Mouse (Mus musculus): ENCODE measurements around the gene Mecom.

Mecom gene

GRCm38 (mm10) chr3:30410778-30411177, 137.0 kb downstream of the Mecom start:
- no peaks in the 10 kb centered on the region for H3K27me3 ChIP-seq (ENCODE audit: control insufficient read depth, insufficient read depth, low read length, poor library complexity, severe bottlenecking)
- DNase-seq (ENCODE audit: low read depth, low spot score): no peak
- H3K36me3 ChIP-seq (ENCODE audit: control insufficient read depth, insufficient read depth, low read length, poor library complexity, severe bottlenecking): no peaks in the 10 kb centered on the region

- Histone ChIP-seq H3K27me3 (ENCODE audit: control insufficient read depth, insufficient read depth, low read length, poor library complexity, severe bottlenecking) (no peaks in the 10 kb centered on the region), H3K36me3 (ENCODE audit: control insufficient read depth, insufficient read depth, low read length, poor library complexity, severe bottlenecking) (no peaks in the 10 kb centered on the region)
- no peak for DNase-seq (ENCODE audit: low read depth, low spot score)
These were observed 143.0 kb downstream of the Mecom start for GRCm38 (mm10) chr3:30404821-30405220.

- H3K27me3 ChIP-seq (ENCODE audit: control insufficient read depth, insufficient read depth, low read length, poor library complexity, severe bottlenecking): no peaks in the 10 kb centered on the region
- H3K36me3 ChIP-seq (ENCODE audit: control insufficient read depth, insufficient read depth, low read length, poor library complexity, severe bottlenecking): no peaks in the 10 kb centered on the region
- no peak for DNase-seq (ENCODE audit: low read depth, low spot score)
These were observed 148.9 kb downstream of the Mecom start for GRCm38 (mm10) chr3:30398911-30399310.

- no peak for DNase-seq (ENCODE audit: low read depth, low spot score)
- Histone ChIP-seq H3K36me3 (ENCODE audit: control insufficient read depth, insufficient read depth, low read length, poor library complexity, severe bottlenecking) (no peaks in the 10 kb centered on the region), H3K27me3 (ENCODE audit: control insufficient read depth, insufficient read depth, low read length, poor library complexity, severe bottlenecking) (no peaks in the 10 kb centered on the region)
These were observed 152.9 kb downstream of the Mecom start for GRCm38 (mm10) chr3:30394911-30395310.

- no peak for DNase-seq (ENCODE audit: low read depth, low spot score)
- no peaks in the 10 kb centered on the region for H3K36me3 ChIP-seq (ENCODE audit: control insufficient read depth, insufficient read depth, low read length, poor library complexity, severe bottlenecking)
- H3K27me3 ChIP-seq (ENCODE audit: control insufficient read depth, insufficient read depth, low read length, poor library complexity, severe bottlenecking): no peaks in the 10 kb centered on the region
These were observed 155.1 kb downstream of the Mecom start for GRCm38 (mm10) chr3:30392662-30393061.

- no peak for DNase-seq (ENCODE audit: low read depth, low spot score)
- no peaks in the 10 kb centered on the region for H3K27me3 ChIP-seq (ENCODE audit: control insufficient read depth, insufficient read depth, low read length, poor library complexity, severe bottlenecking)
These were observed 155.6 kb downstream of the Mecom start for GRCm38 (mm10) chr3:30392218-30392617.

GRCm38 (mm10) chr3:30390346-30390745, 157.5 kb downstream of the Mecom start:
- DNase-seq (ENCODE audit: low read depth, low spot score): no peak
- Histone ChIP-seq H3K27me3 (ENCODE audit: control insufficient read depth, insufficient read depth, low read length, poor library complexity, severe bottlenecking) (no peaks in the 10 kb centered on the region), H3K36me3 (ENCODE audit: control insufficient read depth, insufficient read depth, low read length, poor library complexity, severe bottlenecking) (no peaks in the 10 kb centered on the region)

More at GRCm38 (mm10) chr3:30392218-30392617, 155.6 kb downstream of the Mecom start:
- no peaks in the 10 kb centered on the region for H3K36me3 ChIP-seq (ENCODE audit: control insufficient read depth, insufficient read depth, low read length, poor library complexity, severe bottlenecking)

- no peak for DNase-seq (ENCODE audit: low read depth, low spot score)
- no peaks in the 10 kb centered on the region for H3K27me3 ChIP-seq (ENCODE audit: control insufficient read depth, insufficient read depth, low read length, poor library complexity, severe bottlenecking)
- no peaks in the 10 kb centered on the region for H3K36me3 ChIP-seq (ENCODE audit: control insufficient read depth, insufficient read depth, low read length, poor library complexity, severe bottlenecking)
These were observed 167.5 kb downstream of the Mecom start for GRCm38 (mm10) chr3:30380273-30380672.

- H3K27me3 ChIP-seq (ENCODE audit: control insufficient read depth, insufficient read depth, low read length, poor library complexity, severe bottlenecking): no peaks in the 10 kb centered on the region
- DNase-seq (ENCODE audit: low read depth, low spot score): no peak
These were observed 168.5 kb downstream of the Mecom start for GRCm38 (mm10) chr3:30379301-30379700.

GRCm38 (mm10) chr3:30371472-30371871, 176.3 kb downstream of the Mecom start:
- DNase-seq (ENCODE audit: low read depth, low spot score): no peak
- Histone ChIP-seq H3K27me3 (ENCODE audit: control insufficient read depth, insufficient read depth, low read length, poor library complexity, severe bottlenecking) (no peaks in the 10 kb centered on the region), H3K36me3 (ENCODE audit: control insufficient read depth, insufficient read depth, low read length, poor library complexity, severe bottlenecking) (no peaks in the 10 kb centered on the region)

More at GRCm38 (mm10) chr3:30379301-30379700, 168.5 kb downstream of the Mecom start:
- no peaks in the 10 kb centered on the region for H3K36me3 ChIP-seq (ENCODE audit: control insufficient read depth, insufficient read depth, low read length, poor library complexity, severe bottlenecking)

GRCm38 (mm10) chr3:30370860-30371455, 176.8 kb downstream of the Mecom start:
- no peak for DNase-seq (ENCODE audit: low read depth, low spot score)
- no peaks in the 10 kb centered on the region for H3K36me3 ChIP-seq (ENCODE audit: control insufficient read depth, insufficient read depth, low read length, poor library complexity, severe bottlenecking)
- H3K27me3 ChIP-seq (ENCODE audit: control insufficient read depth, insufficient read depth, low read length, poor library complexity, severe bottlenecking): no peaks in the 10 kb centered on the region

- Histone ChIP-seq H3K36me3 (ENCODE audit: control insufficient read depth, insufficient read depth, low read length, poor library complexity, severe bottlenecking) (no peaks in the 10 kb centered on the region), H3K27me3 (ENCODE audit: control insufficient read depth, insufficient read depth, low read length, poor library complexity, severe bottlenecking) (no peaks in the 10 kb centered on the region)
- no peak for DNase-seq (ENCODE audit: low read depth, low spot score)
These were observed 181.2 kb downstream of the Mecom start for GRCm38 (mm10) chr3:30366621-30367020.

- Histone ChIP-seq H3K36me3 (ENCODE audit: control insufficient read depth, insufficient read depth, low read length, poor library complexity, severe bottlenecking) (no peaks in the 10 kb centered on the region), H3K27me3 (ENCODE audit: control insufficient read depth, insufficient read depth, low read length, poor library complexity, severe bottlenecking) (no peaks in the 10 kb centered on the region)
- DNase-seq (ENCODE audit: low read depth, low spot score): no peak
These were observed 186.6 kb downstream of the Mecom start for GRCm38 (mm10) chr3:30361190-30361589.

- no peaks in the 10 kb centered on the region for H3K27me3 ChIP-seq (ENCODE audit: control insufficient read depth, insufficient read depth, low read length, poor library complexity, severe bottlenecking)
- no peak for DNase-seq (ENCODE audit: low read depth, low spot score)
These were observed 193.7 kb downstream of the Mecom start for GRCm38 (mm10) chr3:30353878-30354727.

GRCm38 (mm10) chr3:30349279-30349678, 198.5 kb downstream of the Mecom start:
- DNase-seq (ENCODE audit: low read depth, low spot score): no peak
- Histone ChIP-seq H3K36me3 (ENCODE audit: control insufficient read depth, insufficient read depth, low read length, poor library complexity, severe bottlenecking) (no peaks in the 10 kb centered on the region), H3K27me3 (ENCODE audit: control insufficient read depth, insufficient read depth, low read length, poor library complexity, severe bottlenecking) (no peaks in the 10 kb centered on the region)

More at GRCm38 (mm10) chr3:30353878-30354727, 193.7 kb downstream of the Mecom start:
- no peaks in the 10 kb centered on the region for H3K36me3 ChIP-seq (ENCODE audit: control insufficient read depth, insufficient read depth, low read length, poor library complexity, severe bottlenecking)
